Mouse (Mus musculus) kidney, embryonic 16.5 days (tissue): ENCODE data around the gene Brd7. TPM values are rescaled to one million over a fixed set of nuclear protein-coding genes. Genes with fewer than 3 reads are reported as not detected.

ENCODE experiments used
- ATAC-seq: fragments of 200-750 bp; cut with Nextera tagmentation; 2 replicates; pipeline ENCODE4 v1.8.0; 2017; ENCODE audit warnings: moderate TSS enrichment; ENCODE audit not compliant: low FRiP score, low TSS enrichment
- H3K27ac ChIP-seq: fragments of 300-500 bp; sonication (generic); 2 replicates; pipeline ENCODE4 v1.5.1; 2014; ENCODE audit warnings: low read length
- H3K27me3 ChIP-seq: fragments of 300-500 bp; sonication (generic); 2 replicates; pipeline ENCODE4 v1.6.1; 2014; ENCODE audit warnings: low read length, control low read depth, mixed read lengths; ENCODE audit not compliant: insufficient read depth
- H3K36me3 ChIP-seq: fragments of 300-500 bp; sonication (generic); 2 replicates; pipeline ENCODE4 v1.6.1; 2014; ENCODE audit warnings: low read length, control low read depth, mixed read lengths; ENCODE audit not compliant: insufficient read depth
- H3K4me1 ChIP-seq: fragments of 300-500 bp; sonication (generic); 2 replicates; pipeline ENCODE4 v1.6.1; 2014; ENCODE audit warnings: low read length, control low read depth, mixed read lengths; ENCODE audit not compliant: insufficient read depth
- H3K4me2 ChIP-seq: fragments of 300-500 bp; sonication (generic); replicated peaks from 2 replicates; pipeline ENCODE4 v1.6.1; 2014; ENCODE audit warnings: low read depth, low read length
- H3K4me3 ChIP-seq: fragments of 300-500 bp; sonication (generic); 2 replicates; pipeline ENCODE4 v1.5.1; 2014; ENCODE audit warnings: mild to moderate bottlenecking, low read length
- H3K9ac ChIP-seq: fragments of 300-500 bp; sonication (generic); replicated peaks from 2 replicates; pipeline ENCODE4 v1.6.1; 2014; ENCODE audit warnings: low read length
- H3K9me3 ChIP-seq: fragments of 300-500 bp; sonication (generic); 2 replicates; pipeline ENCODE4 v1.6.1; 2016; ENCODE audit warnings: low read length, control low read depth
- whole genome bisulfite sequencing: fragments of 180-500 bp; shearing (Covaris S2); extraction: QIAGEN DNeasy Blood & Tissue Kit; methylation state at CpG from one replicate; pipeline ENCODE4 v1.1.7; 2014; 5-methylcytosine and 5-hydroxymethylcytosine counted together
- polyA plus RNA-seq: library from polyadenylated mRNA; unstranded; fragments of >200 nt; fragmentation: Nextera tagmentation; extraction: Ambion mirVana; gene quantifications from 2 replicates; pipeline ENCODE4 v1.2.1, GENCODE M21; 2015

Brd7 gene
- polyA plus RNA-seq, 1 experiment from 2014 or later, result 61.1 TPM

- no peaks in the 10 kb centered on the region; the same call in 1 of the 2 replicates for H3K4me1 ChIP-seq
- H3K9me3 ChIP-seq, result no peaks in the 10 kb centered on the region
- ATAC-seq, result no peak
- no peak overlapping the region for H3K9ac ChIP-seq
- no peak overlapping the region for H3K27ac ChIP-seq
- H3K4me2 ChIP-seq, result no peak overlapping the region
- H3K4me3 ChIP-seq, result no peak overlapping the region
- H3K27me3 ChIP-seq, result no peaks in the 10 kb centered on the region
- 95% methylated on average over 8 of the region's 8 CpGs for WGBS
- no peaks in the 10 kb centered on the region for H3K36me3 ChIP-seq
These were observed 46.7 kb downstream of the Brd7 start for GRCm38 (mm10) chr8:88315302-88315701.

- H3K4me1 ChIP-seq, result no peaks in the 10 kb centered on the region; the same call in 1 of the 2 replicates
- WGBS, result 87% methylated on average over 12 of the region's 12 CpGs
- H3K9ac ChIP-seq, result no peak overlapping the region
- H3K4me3 ChIP-seq, result no peak overlapping the region
- ATAC-seq, result no peak
- H3K27me3 ChIP-seq, result no peaks in the 10 kb centered on the region
- H3K27ac ChIP-seq, result no peak overlapping the region
- H3K4me2 ChIP-seq, result no peak overlapping the region
- H3K36me3 ChIP-seq, result no peaks in the 10 kb centered on the region
- no peaks in the 10 kb centered on the region for H3K9me3 ChIP-seq
These were observed 48.0 kb downstream of the Brd7 start for GRCm38 (mm10) chr8:88313991-88314390.

- 69% methylated on average over 8 of the region's 8 CpGs for WGBS
- no peak for ATAC-seq
These were observed 49.0 kb downstream of the Brd7 start for GRCm38 (mm10) chr8:88312966-88313365.

GRCm38 (mm10) chr8:88310286-88310685 is 51.7 kb downstream of the Brd7 start:
- Histone ChIP-seq H3K4me2 (no peak overlapping the region), H3K4me3 (no peak overlapping the region), H3K27me3 (no peaks in the 10 kb centered on the region), H3K27ac (no peak overlapping the region), H3K9ac (no peak overlapping the region), H3K36me3 (no peaks in the 10 kb centered on the region), H3K9me3 (no peaks in the 10 kb centered on the region), H3K4me1 (no peaks in the 10 kb centered on the region)
- 89% methylated on average over 13 of the region's 13 CpGs for WGBS
- ATAC-seq, result no peak

More at GRCm38 (mm10) chr8:88312966-88313365, 49.0 kb downstream of the Brd7 start:
- Histone ChIP-seq H3K4me2 (no peak overlapping the region), H3K27ac (no peak overlapping the region), H3K9me3 (no peaks in the 10 kb centered on the region), H3K27me3 (no peaks in the 10 kb centered on the region), H3K9ac (no peak overlapping the region), H3K4me3 (no peak overlapping the region), H3K4me1 (no peaks in the 10 kb centered on the region; the same call in 1 of the 2 replicates), H3K36me3 (no peaks in the 10 kb centered on the region)

- no peaks in the 10 kb centered on the region for H3K9me3 ChIP-seq
- 94% methylated on average over 7 of the region's 7 CpGs for WGBS
- no peaks in the 10 kb centered on the region for H3K4me1 ChIP-seq
- H3K4me2 ChIP-seq, result no peak overlapping the region
- no peaks in the 10 kb centered on the region for H3K27me3 ChIP-seq
- no peaks in the 10 kb centered on the region for H3K36me3 ChIP-seq
- H3K4me3 ChIP-seq, result no peak overlapping the region
- H3K27ac ChIP-seq, result no peak overlapping the region
- no peak overlapping the region for H3K9ac ChIP-seq
- no peak for ATAC-seq
These were observed 52.1 kb downstream of the Brd7 start for GRCm38 (mm10) chr8:88309881-88310280.

- Histone ChIP-seq H3K4me2 (no peak overlapping the region), H3K9me3 (no peaks in the 10 kb centered on the region), H3K4me3 (no peak overlapping the region), H3K4me1 (no peaks in the 10 kb centered on the region), H3K36me3 (no peaks in the 10 kb centered on the region), H3K9ac (no peak overlapping the region), H3K27ac (no peak overlapping the region), H3K27me3 (no peaks in the 10 kb centered on the region)
- WGBS, result 47% methylated on average over 10 of the region's 10 CpGs
- ATAC-seq, result no peak
These were observed 52.6 kb downstream of the Brd7 start for GRCm38 (mm10) chr8:88309274-88309873.

GRCm38 (mm10) chr8:88307736-88308135 is 54.3 kb downstream of the Brd7 start:
- 88% methylated on average over 4 of the region's 4 CpGs for WGBS
- Histone ChIP-seq H3K9ac (no peak overlapping the region), H3K4me3 (no peak overlapping the region), H3K9me3 (no peaks in the 10 kb centered on the region), H3K27ac (no peak overlapping the region), H3K4me1 (no peaks in the 10 kb centered on the region), H3K27me3 (no peaks in the 10 kb centered on the region), H3K36me3 (no peaks in the 10 kb centered on the region), H3K4me2 (no peak overlapping the region)
- no peak for ATAC-seq

GRCm38 (mm10) chr8:88306511-88306910 is 55.5 kb downstream of the Brd7 start:
- no peaks in the 10 kb centered on the region for H3K27me3 ChIP-seq
- H3K4me2 ChIP-seq, result no peak overlapping the region
- H3K9me3 ChIP-seq, result no peaks in the 10 kb centered on the region
- H3K27ac ChIP-seq, result no peak overlapping the region
- 78% methylated on average over 14 of the region's 14 CpGs for WGBS
- H3K36me3 ChIP-seq, result no peaks in the 10 kb centered on the region
- H3K9ac ChIP-seq, result no peak overlapping the region
- H3K4me3 ChIP-seq, result no peak overlapping the region
- H3K4me1 ChIP-seq, result no peaks in the 10 kb centered on the region
- ATAC-seq, result no peak

GRCm38 (mm10) chr8:88305814-88306213 is 56.2 kb downstream of the Brd7 start:
- no peak overlapping the region for H3K4me3 ChIP-seq
- no peak overlapping the region for H3K9ac ChIP-seq
- H3K4me1 ChIP-seq, result no peaks in the 10 kb centered on the region
- WGBS, result 85% methylated on average over 4 of the region's 4 CpGs
- H3K36me3 ChIP-seq, result no peaks in the 10 kb centered on the region
- no peaks in the 10 kb centered on the region for H3K9me3 ChIP-seq
- H3K4me2 ChIP-seq, result no peak overlapping the region
- no peaks in the 10 kb centered on the region for H3K27me3 ChIP-seq
- ATAC-seq, result no peak
- no peak overlapping the region for H3K27ac ChIP-seq

GRCm38 (mm10) chr8:88301589-88302437 is 60.2 kb downstream of the Brd7 start:
- Histone ChIP-seq H3K4me3 (no peak overlapping the region), H3K27me3 (no peaks in the 10 kb centered on the region), H3K9ac (no peak overlapping the region), H3K9me3 (no peaks in the 10 kb centered on the region), H3K4me2 (no peak overlapping the region), H3K4me1 (no peaks in the 10 kb centered on the region), H3K36me3 (no peaks in the 10 kb centered on the region), H3K27ac (no peak overlapping the region)
- 69% methylated on average over 15 of the region's 15 CpGs for WGBS
- ATAC-seq, result no peak
